Mouse (Mus musculus) heart, embryonic 11.5 days (tissue): ENCODE measurements around the gene Trp53bp1. TPM values are rescaled to one million over a fixed set of nuclear protein-coding genes. Genes with fewer than 3 reads are reported as not detected.
A peak's percentile ranks its signal among the peaks of the same experiment; 100 is the strongest.

Source experiments
- ATAC-seq: fragments of 200-750 bp; cut with Nextera tagmentation; replicated peaks from 2 replicates; pipeline ENCODE4 v1.8.0; 2017; ENCODE audit warnings: moderate library complexity; ENCODE audit not compliant: insufficient number of reproducible peaks, low FRiP score, low TSS enrichment
- H3K27ac ChIP-seq: fragments of 300-500 bp; sonication (generic); 2 replicates; pipeline ENCODE4 v1.5.1; 2014; ENCODE audit warnings: mild to moderate bottlenecking, low read depth, low read length
- H3K27me3 ChIP-seq: fragments of 300-500 bp; sonication (generic); 2 replicates; pipeline ENCODE4 v1.6.1; 2014; ENCODE audit warnings: mild to moderate bottlenecking, low read length, mixed read lengths; ENCODE audit not compliant: control insufficient read depth, insufficient read depth
- H3K36me3 ChIP-seq: fragments of 300-500 bp; sonication (generic); 2 replicates; pipeline ENCODE4 v1.6.1; 2014; ENCODE audit warnings: mild to moderate bottlenecking, low read length, moderate library complexity, mixed read lengths; ENCODE audit not compliant: control insufficient read depth, insufficient read depth
- H3K4me1 ChIP-seq: fragments of 300-500 bp; sonication (generic); 2 replicates; pipeline ENCODE4 v1.6.1; 2014; ENCODE audit warnings: low read length; ENCODE audit not compliant: control insufficient read depth, insufficient read depth
- H3K4me2 ChIP-seq: fragments of 300-500 bp; sonication (generic); 2 replicates; pipeline ENCODE4 v1.6.1; 2014; ENCODE audit warnings: mild to moderate bottlenecking, moderate library complexity
- H3K4me3 ChIP-seq: fragments of 300-500 bp; sonication (generic); 2 replicates; pipeline ENCODE4 v1.5.1; 2014; ENCODE audit warnings: low read depth, low read length
- H3K9ac ChIP-seq: fragments of 300-500 bp; sonication (generic); 2 replicates; pipeline ENCODE4 v1.6.1; 2014; ENCODE audit warnings: mild to moderate bottlenecking, low read depth, low read length, moderate library complexity
- H3K9me3 ChIP-seq: fragments of 300-500 bp; sonication (generic); replicated peaks from 2 replicates; pipeline ENCODE4 v1.6.1; 2016; ENCODE audit warnings: low read length; ENCODE audit not compliant: control insufficient read depth
- whole genome bisulfite sequencing: fragments of 180-500 bp; shearing (Covaris S2); extraction: QIAGEN DNeasy Blood & Tissue Kit; methylation state at CpG from one replicate; pipeline ENCODE4 v1.1.7; 2014; ENCODE audit not compliant: insufficient replicate concordance; 5-methylcytosine and 5-hydroxymethylcytosine counted together
- polyA plus RNA-seq: library from polyadenylated mRNA; unstranded; fragments of >200 nt; fragmentation: Nextera tagmentation; extraction: Ambion mirVana; gene quantifications from 2 replicates; pipeline ENCODE4 v1.2.1, GENCODE M21; 2014

Gene Trp53bp1
- polyA plus RNA-seq, 1 experiment from 2014 or later = 60.1 TPM

DNA sequence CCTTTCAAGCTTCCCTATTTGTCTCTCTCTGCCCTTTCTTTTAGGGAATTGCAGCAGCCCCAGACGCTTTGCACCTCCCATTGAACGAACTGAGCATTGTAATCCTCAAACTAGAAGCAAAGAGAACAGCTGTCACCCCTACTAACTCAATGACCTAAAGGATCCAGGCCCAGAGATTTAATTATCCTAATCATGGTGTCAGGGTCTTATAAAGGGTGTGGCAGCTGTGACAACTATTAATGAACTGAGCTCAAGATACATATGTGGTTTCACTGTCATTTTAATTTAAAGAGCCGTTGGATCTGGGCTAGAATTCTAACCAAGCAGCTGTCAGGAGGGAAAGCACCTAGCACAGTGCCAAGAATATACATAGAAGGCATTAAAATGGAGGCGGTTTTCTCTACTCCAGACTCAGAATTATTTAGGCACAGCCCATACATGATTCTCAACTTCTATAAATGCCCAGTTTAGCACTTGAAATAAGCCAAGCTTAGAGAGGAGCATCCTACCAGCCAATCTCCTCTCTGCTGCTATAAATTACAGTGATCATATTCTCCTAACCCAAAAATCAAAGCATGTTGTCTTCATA, 815 bp upstream of the Trp53bp1 start:
- H3K9me3 ChIP-seq = no peaks in the 10 kb centered on the region
- peak overlapping the region; percentile 69 for H3K4me2 ChIP-seq
- 24% methylated on average over 4 of the region's 4 CpGs for WGBS
- H3K4me3 ChIP-seq = 0 out of 2 replicates have a peak overlapping the region, but pooled peaks have one; percentile 91
- no peaks in the 10 kb centered on the region for H3K27me3 ChIP-seq
- peaks cover 14% of the 10 kb centered on the region for H3K4me1 ChIP-seq
- peak overlapping the region; percentile 83; the same call in 1 of the 2 replicates for H3K9ac ChIP-seq
- peaks cover 9% of the 10 kb centered on the region; the same call in 1 of the 2 replicates for H3K36me3 ChIP-seq
- ATAC-seq = no peak
- H3K27ac ChIP-seq = no peak overlapping the region

DNA sequence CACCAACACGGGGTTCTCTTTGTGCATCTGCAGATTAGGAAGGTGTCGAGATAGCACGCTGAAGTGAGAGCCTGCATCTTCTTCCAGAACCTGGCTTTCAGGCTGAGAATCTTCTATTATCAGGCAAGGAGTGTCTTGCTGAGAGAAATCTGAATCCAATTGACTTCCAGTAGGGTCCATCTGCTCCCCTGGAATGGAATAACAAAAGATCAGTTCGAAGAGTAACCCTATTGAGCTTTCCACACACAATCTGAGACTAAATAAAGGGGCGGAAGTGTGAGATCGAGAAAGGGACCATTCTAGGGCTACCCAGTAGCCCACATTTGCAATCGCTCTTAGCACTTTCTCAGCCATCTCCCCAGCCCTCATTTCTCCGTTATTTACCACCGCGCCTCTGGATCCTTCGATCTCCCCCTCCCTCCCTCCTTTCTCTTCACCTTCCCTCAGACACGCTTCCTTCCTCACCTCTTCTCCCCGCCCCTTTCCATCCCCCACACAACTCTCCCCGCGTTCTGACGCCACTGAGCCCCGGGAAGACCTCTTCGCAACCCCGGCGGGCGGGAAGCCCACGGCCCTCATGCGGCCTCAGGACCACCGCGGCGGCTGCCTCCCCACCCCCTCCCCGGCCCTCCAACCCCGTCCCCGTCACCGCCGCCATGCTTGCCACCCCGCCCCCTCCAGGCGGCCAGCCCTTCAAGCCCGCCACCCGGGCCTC, 529 bp downstream of the Trp53bp1 start:
- Histone ChIP-seq H3K4me1 (peaks cover 14% of the 10 kb centered on the region), H3K9me3 (no peaks in the 10 kb centered on the region), H3K4me2 (peak overlapping the region; percentile 79), H3K27me3 (no peaks in the 10 kb centered on the region), H3K36me3 (peaks cover 9% of the 10 kb centered on the region; the same call in 1 of the 2 replicates), H3K9ac (peak overlapping the region; percentile 83), H3K27ac (peak overlapping the region; percentile 65), H3K4me3 (peak overlapping the region; percentile 91)
- WGBS = 2% methylated on average over 33 of the region's 35 CpGs
- ATAC-seq = peak; percentile 71

DNA sequence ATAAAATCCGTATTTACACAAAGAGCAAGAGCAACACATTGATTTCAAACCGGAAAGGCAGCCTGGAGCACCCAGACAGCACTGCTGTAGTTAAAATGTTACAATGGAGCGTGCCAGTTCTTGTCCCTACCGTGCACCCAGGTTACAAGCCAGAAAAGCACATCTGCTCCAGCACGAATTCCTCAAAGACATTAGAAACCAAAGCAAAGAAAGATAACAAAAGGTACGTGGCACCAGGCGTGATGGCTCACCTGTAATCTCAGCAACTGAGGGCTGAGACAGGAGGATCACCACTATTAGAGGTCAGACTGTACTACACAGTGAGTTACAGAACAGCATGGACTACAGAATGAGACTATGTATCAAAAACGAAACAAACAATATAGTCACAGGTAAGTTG, 2.8 kb downstream of the Trp53bp1 start:
- no peak overlapping the region for H3K9ac ChIP-seq
- peaks cover 14% of the 10 kb centered on the region for H3K4me1 ChIP-seq
- no peak overlapping the region for H3K4me2 ChIP-seq
- no peaks in the 10 kb centered on the region for H3K9me3 ChIP-seq
- 85% methylated on average over 8 of the region's 8 CpGs for WGBS
- peaks cover 20% of the 10 kb centered on the region for H3K36me3 ChIP-seq
- no peak for ATAC-seq
- no peaks in the 10 kb centered on the region for H3K27me3 ChIP-seq
- H3K4me3 ChIP-seq = no peak overlapping the region
- H3K27ac ChIP-seq = no peak overlapping the region

DNA sequence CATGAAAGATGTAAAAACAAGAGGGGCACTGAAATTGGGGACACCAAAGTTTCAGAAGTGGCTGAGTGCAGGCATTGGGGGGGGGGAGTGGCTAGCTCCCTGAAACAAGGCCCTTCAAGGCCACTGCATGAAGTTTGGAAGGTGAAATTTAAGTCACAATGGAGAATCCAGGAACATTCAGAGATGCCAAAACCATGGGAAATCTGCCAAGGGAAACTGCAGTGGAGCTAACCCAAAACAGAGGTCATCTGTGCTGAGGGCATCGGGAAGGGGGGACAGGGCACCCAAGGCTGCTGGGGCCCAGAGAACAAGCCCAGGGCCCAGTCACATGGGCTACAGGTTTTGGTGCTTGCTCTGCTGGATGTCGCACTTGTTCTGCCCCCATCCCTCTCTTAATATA, 21.4 kb downstream of the Trp53bp1 start:
- H3K4me3 ChIP-seq = no peak overlapping the region
- H3K4me2 ChIP-seq = no peak overlapping the region
- no peak overlapping the region for H3K9ac ChIP-seq
- 95% methylated on average over 2 of the region's 2 CpGs for WGBS
- H3K4me1 ChIP-seq = no peaks in the 10 kb centered on the region
- peaks cover 39% of the 10 kb centered on the region for H3K36me3 ChIP-seq
- no peaks in the 10 kb centered on the region for H3K9me3 ChIP-seq
- no peaks in the 10 kb centered on the region for H3K27me3 ChIP-seq
- H3K27ac ChIP-seq = no peak overlapping the region
- ATAC-seq = no peak

DNA sequence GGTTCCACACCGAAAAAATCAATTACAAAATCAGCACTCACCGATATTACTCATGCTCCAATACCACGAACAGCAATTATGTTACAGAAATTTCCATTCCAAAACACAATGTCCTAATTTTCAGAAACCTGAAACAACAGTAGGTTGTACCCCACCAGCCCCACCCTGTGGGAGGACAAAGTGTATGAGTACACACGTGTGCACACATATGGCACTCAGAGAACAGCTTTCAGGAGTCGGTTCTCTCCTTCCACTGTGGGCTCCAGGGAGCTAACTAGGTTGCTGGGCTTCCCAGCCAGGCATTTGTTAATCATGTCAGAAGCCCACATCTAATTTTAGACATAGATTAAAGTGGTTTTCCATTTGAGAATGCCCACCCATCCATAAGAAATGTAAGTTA, 27.1 kb downstream of the Trp53bp1 start:
- no peak for ATAC-seq
- Histone ChIP-seq H3K9ac (no peak overlapping the region), H3K27me3 (no peaks in the 10 kb centered on the region), H3K9me3 (no peaks in the 10 kb centered on the region), H3K27ac (no peak overlapping the region), H3K4me2 (no peak overlapping the region), H3K36me3 (peaks cover 19% of the 10 kb centered on the region), H3K4me1 (no peaks in the 10 kb centered on the region), H3K4me3 (no peak overlapping the region)
- 89% methylated on average over 5 of the region's 5 CpGs for WGBS

DNA sequence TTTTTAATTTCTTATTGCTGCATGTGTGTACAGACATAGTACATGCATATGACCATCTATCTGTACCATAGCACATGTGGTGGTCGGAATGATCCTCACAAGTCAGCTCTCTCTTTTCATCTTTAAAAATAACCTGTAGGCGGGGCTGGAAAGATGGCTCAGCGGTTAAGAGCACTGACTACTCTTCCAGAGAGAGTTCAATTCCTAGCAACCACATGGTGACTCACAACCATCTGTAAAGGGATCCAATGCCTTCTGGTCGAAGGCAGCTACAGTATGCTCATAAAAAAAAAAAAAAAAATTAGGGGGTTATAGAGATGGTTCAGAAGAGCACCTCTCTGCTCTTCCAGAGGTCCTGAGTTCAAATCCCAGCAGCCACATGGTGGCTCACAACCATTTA, 31.8 kb downstream of the Trp53bp1 start:
- Histone ChIP-seq H3K9ac (no peak overlapping the region), H3K27ac (no peak overlapping the region), H3K36me3 (peaks cover 24% of the 10 kb centered on the region), H3K4me3 (no peak overlapping the region), H3K4me2 (no peak overlapping the region), H3K9me3 (no peaks in the 10 kb centered on the region), H3K27me3 (no peaks in the 10 kb centered on the region), H3K4me1 (peaks cover 4% of the 10 kb centered on the region; the same call in 1 of the 2 replicates)
- WGBS = 80% methylated on average over 4 of the region's 4 CpGs
- ATAC-seq = no peak

DNA sequence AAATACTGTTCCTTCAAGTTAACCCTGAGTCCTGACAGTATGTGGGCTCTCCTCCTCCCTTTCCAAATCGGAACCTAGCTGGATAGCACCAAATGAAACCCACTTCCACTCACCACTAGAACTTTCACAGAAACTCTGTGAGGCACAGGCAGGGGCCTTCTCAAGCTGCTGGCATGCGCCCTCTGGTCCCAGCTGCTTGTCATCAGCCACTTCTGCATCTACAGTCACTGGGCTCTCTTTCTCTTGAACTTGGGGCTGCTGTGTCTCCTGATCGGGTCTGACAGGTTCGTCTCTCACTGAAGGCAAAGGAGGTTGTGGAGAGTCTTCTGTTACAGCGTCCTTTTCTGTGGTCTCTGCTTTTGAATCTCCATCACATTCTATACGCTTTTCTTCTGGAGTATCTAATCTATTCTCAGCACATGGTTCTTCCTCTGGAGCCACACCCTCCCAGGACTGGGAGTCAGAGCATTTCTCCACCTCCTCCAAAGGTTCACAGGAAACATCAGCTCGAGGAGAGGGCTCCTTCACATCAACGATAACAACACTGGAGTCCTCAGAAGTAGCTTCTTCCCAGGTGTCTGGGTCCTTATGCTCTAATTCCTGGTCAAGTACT, 35.6 kb downstream of the Trp53bp1 start:
- Histone ChIP-seq H3K36me3 (peaks cover 30% of the 10 kb centered on the region), H3K4me2 (peak overlapping the region; percentile 37)

DNA sequence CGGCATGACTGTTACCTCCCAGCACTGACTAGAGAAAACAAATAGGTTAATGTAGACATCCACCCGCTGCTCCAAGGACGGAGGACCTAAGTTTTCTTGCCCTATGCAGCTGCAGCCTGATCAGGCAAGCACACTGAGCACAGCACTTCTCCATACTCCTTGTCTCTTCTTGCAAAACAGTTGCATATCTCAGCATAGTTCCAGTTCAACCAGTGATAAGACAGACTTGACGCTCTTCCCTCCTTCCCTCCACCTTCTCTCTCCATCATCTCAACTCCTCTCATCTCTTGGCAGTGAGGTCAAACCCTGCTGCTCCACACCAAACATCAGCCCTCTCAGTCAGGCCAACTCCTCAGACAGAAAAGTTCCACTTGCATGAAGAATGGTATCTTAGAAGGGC, 43.1 kb downstream of the Trp53bp1 start:
- Histone ChIP-seq H3K9me3 (no peaks in the 10 kb centered on the region), H3K36me3 (peaks cover 27% of the 10 kb centered on the region), H3K4me2 (no peak overlapping the region), H3K27ac (no peak overlapping the region), H3K4me1 (no peaks in the 10 kb centered on the region), H3K9ac (no peak overlapping the region), H3K4me3 (no peak overlapping the region), H3K27me3 (no peaks in the 10 kb centered on the region)
- WGBS = 92% methylated on average over 4 of the region's 4 CpGs
- no peak for ATAC-seq

More for the DNA sequence above, 35.6 kb downstream of the Trp53bp1 start:
- Histone ChIP-seq H3K9ac (no peak overlapping the region), H3K4me1 (peaks cover 4% of the 10 kb centered on the region; the same call in 1 of the 2 replicates), H3K27me3 (no peaks in the 10 kb centered on the region), H3K4me3 (peak overlapping the region; percentile 8; the same call in 1 of the 2 replicates), H3K27ac (peak overlapping the region; percentile 58), H3K9me3 (no peaks in the 10 kb centered on the region)
- ATAC-seq = peak; percentile 65; the same call in 1 of the 2 replicates
- WGBS = 63% methylated on average over 8 of the region's 8 CpGs
